Comparison of ENCODE assay signal across 10 mouse cellular contexts in the genomic region with DNA sequence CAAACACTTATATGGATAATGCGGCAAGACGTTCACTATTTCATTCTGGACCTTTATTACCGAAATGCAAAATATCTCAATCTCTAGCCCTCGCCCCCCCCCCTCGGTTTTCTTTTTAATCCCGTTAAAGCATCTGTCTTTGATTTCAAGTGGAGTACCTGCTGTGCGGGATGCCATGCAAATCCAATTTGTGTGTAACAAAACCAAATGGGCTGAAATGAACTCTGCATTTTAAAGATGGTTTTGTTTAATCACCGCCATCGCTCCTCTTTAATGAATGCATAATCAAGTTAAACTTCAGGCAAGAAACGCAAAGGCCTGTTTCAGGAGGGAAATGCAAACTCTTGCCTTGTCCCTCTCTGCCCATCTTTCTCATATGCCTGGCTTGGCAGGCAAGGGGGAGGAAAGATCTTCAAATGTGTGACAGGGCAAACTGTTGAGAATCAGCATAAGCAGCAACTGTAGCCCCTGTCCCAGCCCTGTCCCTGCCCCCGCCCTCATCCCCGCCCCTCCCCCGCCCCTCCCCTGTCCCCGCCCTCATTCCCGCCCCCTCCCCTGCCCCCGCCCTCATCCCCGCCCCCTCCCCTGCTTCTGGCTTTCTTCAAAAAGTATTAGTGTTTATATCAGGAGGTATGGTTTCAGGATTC.
DNase-seq lines count a peak whose midpoint lies in the region; ATAC-seq lines count a peak whose summit lies in the region.
"Had no signal": no experiment of that assay in that cellular context is flagged by ENCODE, and none has a peak within 500 bp of the region (broad histone marks: within the 10 kb centered on the region; RNA-seq: fewer than 3 reads in every experiment).

No protein-coding gene starts in this region.

- H3K27ac ChIP-seq in embryonic facial prominence, embryonic 12.5 days = 0 out of 2 replicates have a peak overlapping the region, but pooled peaks have one; percentile 23
- no peak overlapping the region for H3K27ac ChIP-seq in forebrain, embryonic 15.5 days (replicated peaks)
- no peak overlapping the region for H3K27ac ChIP-seq in limb, embryonic 11.5 days (replicated peaks; ENCODE audit: low read depth, low read length)
- no peak overlapping the region for H3K27ac ChIP-seq in neural tube, embryonic 14.5 days (ENCODE audit: low read depth, low read length)
- H3K27ac ChIP-seq: embryonic facial prominence, embryonic 15.5 days; lung, embryonic 15.5 days had no signal

- H3K9ac ChIP-seq in embryonic facial prominence, embryonic 12.5 days = no peak overlapping the region
- H3K9ac ChIP-seq in forebrain, embryonic 15.5 days (replicated peaks) = no peak overlapping the region
- H3K9ac ChIP-seq in limb, embryonic 11.5 days (ENCODE audit: low read length) = no peak overlapping the region
- H3K9ac ChIP-seq in neural tube, embryonic 14.5 days (replicated peaks; ENCODE audit: low read depth, low read length) = no peak overlapping the region
- H3K9ac ChIP-seq: embryonic facial prominence, embryonic 15.5 days; lung, embryonic 15.5 days had no signal

- H3K4me1 ChIP-seq in embryonic facial prominence, embryonic 12.5 days = no peaks in the 10 kb centered on the region
- H3K4me1 ChIP-seq in forebrain, embryonic 15.5 days = peaks cover 5% of the 10 kb centered on the region
- H3K4me1 ChIP-seq in limb, embryonic 11.5 days (ENCODE audit: control insufficient read depth, insufficient read depth, low read length) = no peaks in the 10 kb centered on the region
- H3K4me1 ChIP-seq in neural tube, embryonic 14.5 days (ENCODE audit: control insufficient read depth, insufficient read depth, low read length) = no peaks in the 10 kb centered on the region
- H3K4me1 ChIP-seq: embryonic facial prominence, embryonic 15.5 days; lung, embryonic 15.5 days had no signal

- no peaks in the 10 kb centered on the region for H3K36me3 ChIP-seq in embryonic facial prominence, embryonic 12.5 days
- H3K36me3 ChIP-seq in forebrain, embryonic 15.5 days = no peaks in the 10 kb centered on the region
- no peaks in the 10 kb centered on the region for H3K36me3 ChIP-seq in limb, embryonic 11.5 days (ENCODE audit: control insufficient read depth, insufficient read depth, low read length)
- no peaks in the 10 kb centered on the region for H3K36me3 ChIP-seq in neural tube, embryonic 14.5 days (ENCODE audit: control insufficient read depth, insufficient read depth, low read length)
- H3K36me3 ChIP-seq: embryonic facial prominence, embryonic 15.5 days; lung, embryonic 15.5 days had no signal

- H3K4me2 ChIP-seq in embryonic facial prominence, embryonic 12.5 days (replicated peaks) = 0 out of 2 replicates have a peak overlapping the region, but pooled peaks have one; percentile 9
- peak overlapping the region; percentile 17 for H3K4me2 ChIP-seq in forebrain, embryonic 15.5 days (replicated peaks)
- peak overlapping the region; percentile 14; the same call in 1 of the 2 replicates for H3K4me2 ChIP-seq in limb, embryonic 11.5 days (ENCODE audit: low read depth, severe bottlenecking)
- no peak overlapping the region for H3K4me2 ChIP-seq in neural tube, embryonic 14.5 days (ENCODE audit: low read depth, low read length)
- H3K4me2 ChIP-seq: embryonic facial prominence, embryonic 15.5 days; lung, embryonic 15.5 days had no signal

- ATAC-seq in embryonic facial prominence, embryonic 12.5 days (ENCODE audit: insufficient number of reproducible peaks, insufficient read depth, low FRiP score, low TSS enrichment) = no peak
- peak; percentile 79 for ATAC-seq in forebrain, embryonic 15.5 days (replicated peaks)
- ATAC-seq in limb, embryonic 11.5 days (ENCODE audit: insufficient number of reproducible peaks, low FRiP score, low TSS enrichment, low read depth) = 0 out of 2 replicates have a peak, but pooled peaks have one; percentile 56
- peak; percentile 63; the same call in 1 of the 2 replicates for ATAC-seq in neural tube, embryonic 14.5 days (ENCODE audit: low read depth)
- no peak for ATAC-seq in activated CD4-positive, CD25-positive, alpha-beta regulatory T cell, adult 4 months

- H3K4me3 ChIP-seq in embryonic facial prominence, embryonic 12.5 days = no peak overlapping the region
- H3K4me3 ChIP-seq in forebrain, embryonic 15.5 days = no peak overlapping the region
- no peak overlapping the region for H3K4me3 ChIP-seq in limb, embryonic 11.5 days (ENCODE audit: low read depth, low read length)
- H3K4me3 ChIP-seq in neural tube, embryonic 14.5 days (ENCODE audit: low read depth, low read length) = no peak overlapping the region
- H3K4me3 ChIP-seq: embryonic facial prominence, embryonic 15.5 days; lung, embryonic 15.5 days had no signal

- H3K27me3 ChIP-seq in embryonic facial prominence, embryonic 12.5 days = no peaks in the 10 kb centered on the region
- no peaks in the 10 kb centered on the region for H3K27me3 ChIP-seq in forebrain, embryonic 15.5 days
- H3K27me3 ChIP-seq in limb, embryonic 11.5 days (ENCODE audit: control insufficient read depth, insufficient read depth, low read length) = no peaks in the 10 kb centered on the region
- H3K27me3 ChIP-seq in neural tube, embryonic 14.5 days (ENCODE audit: control insufficient read depth, insufficient read depth, low read length) = no peaks in the 10 kb centered on the region
- H3K27me3 ChIP-seq: embryonic facial prominence, embryonic 15.5 days; lung, embryonic 15.5 days had no signal

- DNase-seq in limb, embryonic 11.5 days (ENCODE audit: low spot score) = peak; percentile 26
- DNase-seq in adipocyte (ENCODE audit: low spot score) = no peak
- DNase-seq in lung, postnatal 14 days = no peak
- DNase-seq: right cerebral cortex, postnatal 25 days had no signal

- WGBS in embryonic facial prominence, embryonic 12.5 days = 17% methylated on average over 13 of the region's 17 CpGs
- 8% methylated on average over 16 of the region's 17 CpGs for WGBS in forebrain, embryonic 15.5 days
- 22% methylated on average over 13 of the region's 17 CpGs for WGBS in limb, embryonic 11.5 days
- WGBS in neural tube, embryonic 14.5 days = 42% methylated on average over 10 of the region's 17 CpGs

- no peaks in the 10 kb centered on the region for H3K9me3 ChIP-seq in embryonic facial prominence, embryonic 12.5 days
- no peaks in the 10 kb centered on the region for H3K9me3 ChIP-seq in forebrain, embryonic 15.5 days
- no peaks in the 10 kb centered on the region for H3K9me3 ChIP-seq in limb, embryonic 11.5 days (ENCODE audit: control insufficient read depth, low read length)
- H3K9me3 ChIP-seq in neural tube, embryonic 14.5 days (ENCODE audit: control insufficient read depth, low read length) = no peaks in the 10 kb centered on the region
- H3K9me3 ChIP-seq: embryonic facial prominence, embryonic 15.5 days; lung, embryonic 15.5 days had no signal

Comparison
In these comparisons a context has a peak if more than half of its experiments do, and no peak if none do; other contexts are left out.
1. ATAC-seq: peak in forebrain, embryonic 15.5 days (single experiment), limb, embryonic 11.5 days (single experiment) and neural tube, embryonic 14.5 days (single experiment); none in embryonic facial prominence, embryonic 12.5 days (single experiment) and activated CD4-positive, CD25-positive, alpha-beta regulatory T cell, adult 4 months (single experiment).